Mouse (Mus musculus): ENCODE measurements around the gene Zfp955b. TPM values are rescaled to one million over a fixed set of nuclear protein-coding genes. Genes with fewer than 3 reads are reported as not detected.
"Not testable (repeated sequence)": the region's sequence is repeated elsewhere in the genome, so short reads cannot be mapped to it uniquely, and the experiment has no call there.

Gene Zfp955b
- polyA plus RNA-seq (2016; fragmentation: Nextera tagmentation; extraction: Ambion mirVana): 12.7 and 14.7 TPM in 2 replicates

GRCm38 (mm10) chr17:33289039-33289875 is at the start of gene Zfp955b:
Gene Zfp955b (plus strand): TSS chr17:33289544.
- H3K4me2 ChIP-seq (replicated peaks): 0 out of 2 replicates have a peak within 1 kb of the TSS, but pooled peaks have one; percentile 25
- H3K36me3 ChIP-seq; H3K27me3 ChIP-seq (replicated peaks); H3K27ac ChIP-seq; H3K4me1 ChIP-seq; H3K9me3 ChIP-seq; H3K4me3 ChIP-seq; H3K9ac ChIP-seq: not testable (repeated sequence)
- no CpG with 5 or more reads among the region's 25 CpGs for WGBS
- peak; percentile 100 for ATAC-seq (ENCODE audit: low FRiP score, low read depth)

- H3K4me3 ChIP-seq; H3K9me3 ChIP-seq; H3K9ac ChIP-seq; H3K36me3 ChIP-seq; H3K27me3 ChIP-seq (replicated peaks); H3K4me1 ChIP-seq; H3K27ac ChIP-seq: not testable (repeated sequence)
- H3K4me2 ChIP-seq (replicated peaks): peak within 1 kb of the TSS; percentile 32; the same call in 1 of the 2 replicates
- ATAC-seq (ENCODE audit: low FRiP score, low read depth): peak; percentile 99
- 25% methylated on average over 1 of the region's 34 CpGs for WGBS
Measured at GRCm38 (mm10) chr17:33254530-33255318, 34.6 kb upstream of the Zfp955b start, which contains the start of gene Zfp955a. Gene Zfp955a (minus strand): TSS chr17:33255145.

GRCm38 (mm10) chr17:33255319-33255657 is 34.1 kb upstream of the Zfp955b start:
- H3K27me3 ChIP-seq (replicated peaks); H3K4me1 ChIP-seq; H3K9me3 ChIP-seq; H3K27ac ChIP-seq; H3K36me3 ChIP-seq; H3K4me3 ChIP-seq; H3K9ac ChIP-seq; H3K4me2 ChIP-seq (replicated peaks): not testable (repeated sequence)
- peak; percentile 30; the same call in 1 of the 2 replicates for ATAC-seq (ENCODE audit: low FRiP score, low read depth)
- WGBS: no CpG with 5 or more reads among the region's 2 CpGs

- no peaks in the 10 kb centered on the region for H3K4me1 ChIP-seq
- no peak for ATAC-seq (ENCODE audit: low FRiP score, low read depth)
- H3K36me3 ChIP-seq: no peaks in the 10 kb centered on the region
- no peak within 1 kb of the TSS for H3K4me3 ChIP-seq
- H3K4me2 ChIP-seq (replicated peaks): no peak within 1 kb of the TSS
- no peak within 1 kb of the TSS for H3K27ac ChIP-seq
- WGBS: 81% methylated on average over 1 of the region's 1 CpGs
- H3K9me3 ChIP-seq: no peaks in the 10 kb centered on the region
- no peak within 1 kb of the TSS for H3K9ac ChIP-seq
- H3K27me3 ChIP-seq (replicated peaks): no peaks in the 10 kb centered on the region
Measured at GRCm38 (mm10) chr17:33264376-33264775, 25.0 kb upstream of the Zfp955b start, which contains the start of gene Olfr63. Gene Olfr63 (plus strand): TSS chr17:33264676.

- H3K4me3 ChIP-seq: no peak overlapping the region
- H3K4me2 ChIP-seq (replicated peaks): no peak overlapping the region
- H3K9ac ChIP-seq: no peak overlapping the region
- H3K27me3 ChIP-seq (replicated peaks): no peaks in the 10 kb centered on the region
- no peak overlapping the region for H3K27ac ChIP-seq
- ATAC-seq (ENCODE audit: low FRiP score, low read depth): no peak
- peaks cover 6% of the 10 kb centered on the region; the same call in 1 of the 2 replicates for H3K9me3 ChIP-seq
- H3K36me3 ChIP-seq: no peaks in the 10 kb centered on the region
- no peaks in the 10 kb centered on the region for H3K4me1 ChIP-seq
- WGBS: 86% methylated on average over 9 of the region's 9 CpGs
Measured at GRCm38 (mm10) chr17:33268907-33269306, 20.4 kb upstream of the Zfp955b start.

- not testable (repeated sequence) for H3K27ac ChIP-seq; H3K4me3 ChIP-seq; H3K9ac ChIP-seq; H3K4me1 ChIP-seq; H3K4me2 ChIP-seq (replicated peaks); H3K27me3 ChIP-seq (replicated peaks); H3K9me3 ChIP-seq; H3K36me3 ChIP-seq
- WGBS: no CpG with 5 or more reads among the region's 9 CpGs
- ATAC-seq (ENCODE audit: low FRiP score, low read depth): peak; percentile 55; the same call in 1 of the 2 replicates
Measured at GRCm38 (mm10) chr17:33289876-33290149, 469 bp downstream of the Zfp955b start.

- H3K9me3 ChIP-seq: peaks cover 23% of the 10 kb centered on the region
- H3K27me3 ChIP-seq (replicated peaks): no peaks in the 10 kb centered on the region
- no peak overlapping the region for H3K4me3 ChIP-seq
- H3K27ac ChIP-seq: no peak overlapping the region
- H3K36me3 ChIP-seq: no peaks in the 10 kb centered on the region
- ATAC-seq (ENCODE audit: low FRiP score, low read depth): no peak
- no peak overlapping the region for H3K9ac ChIP-seq
- H3K4me2 ChIP-seq (replicated peaks): no peak overlapping the region
- peaks cover 3% of the 10 kb centered on the region; the same call in 1 of the 2 replicates for H3K4me1 ChIP-seq
- WGBS: 92% methylated on average over 1 of the region's 1 CpGs
Measured at GRCm38 (mm10) chr17:33352981-33353380, 63.6 kb downstream of the Zfp955b start.

Other genes starting within 250 kb of the Zfp955b start
- gene 4921501E09Rik, start 221.5 kb upstream of the Zfp955b start, polyA plus RNA-seq (2016; fragmentation: Nextera tagmentation; extraction: Ambion mirVana): not detected in 2 replicates
- 13.5 and 16.5 TPM in 2 replicates for gene Zfp563, start 200.2 kb upstream of the Zfp955b start, polyA plus RNA-seq (2016; fragmentation: Nextera tagmentation; extraction: Ambion mirVana)
- gene Morc2b, start 149.9 kb upstream of the Zfp955b start, polyA plus RNA-seq (2016; fragmentation: Nextera tagmentation; extraction: Ambion mirVana): 0.19 TPM in 1 of 2 replicates, not detected in the other
- not detected in 2 replicates for gene Olfr55, start 121.1 kb upstream of the Zfp955b start, polyA plus RNA-seq (2016; fragmentation: Nextera tagmentation; extraction: Ambion mirVana)
- not detected in 2 replicates for gene Olfr239, start 98.2 kb upstream of the Zfp955b start, polyA plus RNA-seq (2016; fragmentation: Nextera tagmentation; extraction: Ambion mirVana)
- not detected in 2 replicates for gene Olfr1564, start 67.9 kb upstream of the Zfp955b start, polyA plus RNA-seq (2016; fragmentation: Nextera tagmentation; extraction: Ambion mirVana)
- 17.7 and 21.3 TPM in 2 replicates for gene Zfp955a, start 34.4 kb upstream of the Zfp955b start, polyA plus RNA-seq (2016; fragmentation: Nextera tagmentation; extraction: Ambion mirVana)
- 0.03 and 0.05 TPM in 2 replicates for gene Olfr63, start 24.9 kb upstream of the Zfp955b start, polyA plus RNA-seq (2016; fragmentation: Nextera tagmentation; extraction: Ambion mirVana)
- 12.4 and 12.8 TPM in 2 replicates for gene Zfp81, start 69.3 kb downstream of the Zfp955b start, polyA plus RNA-seq (2016; fragmentation: Nextera tagmentation; extraction: Ambion mirVana)
- 18.8 and 19.6 TPM in 2 replicates for gene Zfp101, start 105.1 kb downstream of the Zfp955b start, polyA plus RNA-seq (2016; fragmentation: Nextera tagmentation; extraction: Ambion mirVana)
- not detected in 2 replicates for gene Actl9, start 143.4 kb downstream of the Zfp955b start, polyA plus RNA-seq (2016; fragmentation: Nextera tagmentation; extraction: Ambion mirVana)
- 46.6 and 52.1 TPM in 2 replicates for gene Adamts10, start 234.7 kb downstream of the Zfp955b start, polyA plus RNA-seq (2016; fragmentation: Nextera tagmentation; extraction: Ambion mirVana)